Mouse (Mus musculus): ENCODE data around the gene Krt6b. TPM values are rescaled to one million over a fixed set of nuclear protein-coding genes. Genes with fewer than 3 reads are reported as not detected.
A peak's percentile ranks its signal among the peaks of the same experiment; 100 is the strongest.
"Not testable (repeated sequence)": the region's sequence is repeated elsewhere in the genome, so short reads cannot be mapped to it uniquely, and the experiment has no call there.

Gene Krt6b
- polyA plus RNA-seq, 1 experiment from 2014 or later = 8.2 TPM

GRCm38 (mm10) chr15:101697326-101698188 lies 17.5 kb upstream of the Krt6b start:
- Histone ChIP-seq H3K4me3 (replicated peaks) (no peak overlapping the region), H3K9ac (no peak overlapping the region), H3K36me3 (no peaks in the 10 kb centered on the region), H3K27me3 (no peaks in the 10 kb centered on the region), H3K4me2 (replicated peaks) (no peak overlapping the region), H3K9me3 (replicated peaks) (no peaks in the 10 kb centered on the region), H3K27ac (replicated peaks) (0 out of 2 replicates have a peak overlapping the region, but pooled peaks have one; percentile 19), H3K4me1 (0 out of 2 replicates have a peak, but pooled peaks cover 4% of the 10 kb centered on the region)
- ATAC-seq (ENCODE audit: insufficient number of reproducible peaks, low FRiP score, low TSS enrichment, low read depth) = peak; percentile 69
- WGBS = 59% methylated on average over 8 of the region's 8 CpGs

- Histone ChIP-seq H3K4me2 (replicated peaks) (no peak within 1 kb of the TSS), H3K4me3 (replicated peaks) (no peak within 1 kb of the TSS), H3K4me1 (0 out of 2 replicates have a peak, but pooled peaks cover 4% of the 10 kb centered on the region), H3K9ac (no peak within 1 kb of the TSS; the same call in 1 of the 2 replicates), H3K9me3 (replicated peaks) (no peaks in the 10 kb centered on the region), H3K36me3 (no peaks in the 10 kb centered on the region), H3K27me3 (no peaks in the 10 kb centered on the region), H3K27ac (replicated peaks) (no peak within 1 kb of the TSS)
- whole genome bisulfite sequencing = 75% methylated on average over 5 of the region's 5 CpGs
- no peak for ATAC-seq (ENCODE audit: insufficient number of reproducible peaks, low FRiP score, low TSS enrichment, low read depth)
Measured at GRCm38 (mm10) chr15:101694207-101694606, 14.1 kb upstream of the Krt6b start, which contains the start of gene Krt6a. Gene Krt6a (minus strand): TSS chr15:101694307.

DNA sequence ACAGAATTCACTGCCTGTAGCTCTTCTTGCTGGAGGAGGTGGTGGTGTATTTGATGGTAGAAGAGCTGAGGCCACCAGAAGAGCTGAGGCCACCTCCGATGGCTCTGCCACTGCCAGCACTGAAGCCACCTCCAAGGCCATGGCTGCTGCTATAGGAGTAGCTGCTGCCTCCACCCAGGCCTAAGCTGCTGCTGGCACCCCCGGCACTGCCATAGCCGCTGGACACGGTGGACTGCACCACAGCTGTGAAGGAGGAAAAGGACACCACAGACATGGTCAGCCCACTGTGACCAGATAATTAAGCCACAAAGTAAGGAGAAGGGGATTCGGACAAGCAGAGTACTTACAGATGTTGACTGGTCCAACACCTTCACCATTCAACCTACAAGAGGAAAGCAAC lies 10.4 kb upstream of the Krt6b start:
- not testable (repeated sequence) for H3K27ac ChIP-seq (replicated peaks); H3K4me2 ChIP-seq (replicated peaks); H3K4me3 ChIP-seq (replicated peaks); H3K27me3 ChIP-seq; H3K9ac ChIP-seq; ATAC-seq (ENCODE audit: insufficient number of reproducible peaks, low FRiP score, low TSS enrichment, low read depth); H3K4me1 ChIP-seq; H3K36me3 ChIP-seq; H3K9me3 ChIP-seq (replicated peaks)
- WGBS = 87% methylated on average over 5 of the region's 5 CpGs

DNA sequence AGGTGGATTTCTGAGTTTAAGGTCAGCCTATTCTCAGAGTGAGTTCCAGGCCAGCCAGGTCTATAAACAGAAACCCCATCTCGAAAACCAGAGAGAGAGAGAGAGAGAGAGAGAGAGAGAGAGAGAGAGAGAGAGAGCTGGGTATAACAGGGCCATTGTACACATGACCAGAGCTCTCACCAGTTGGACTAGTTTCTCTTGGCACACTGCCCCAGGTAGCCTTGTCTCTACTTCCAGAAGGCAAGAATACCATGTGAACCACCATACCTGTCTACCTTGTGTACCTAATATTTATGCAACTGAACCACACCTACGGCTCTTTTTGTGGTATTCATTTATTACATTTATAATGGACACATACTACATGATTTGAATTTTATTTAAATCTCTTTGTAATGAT lies 8.1 kb upstream of the Krt6b start:
- H3K4me2 ChIP-seq (replicated peaks) = no peak overlapping the region

DNA sequence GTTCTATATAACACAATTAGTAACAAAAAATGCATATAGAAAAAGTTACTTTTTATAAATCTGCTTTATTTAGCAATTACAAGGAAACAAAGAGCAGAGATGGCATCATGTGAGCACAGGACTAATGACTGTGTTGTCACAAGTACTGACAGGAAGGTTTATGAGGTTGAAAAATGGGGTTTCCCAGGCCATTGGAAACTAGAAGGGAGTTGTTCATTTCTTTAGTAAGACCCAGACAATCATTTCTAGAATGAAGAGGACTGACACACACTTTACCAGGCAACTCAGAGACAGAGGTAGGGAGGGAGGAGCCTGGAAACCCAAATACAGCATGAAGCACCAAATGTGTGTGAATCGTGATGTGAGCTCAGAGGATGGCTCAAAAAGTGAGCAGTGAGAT lies 4.1 kb downstream of the Krt6b start:
- no peak for ATAC-seq (ENCODE audit: insufficient number of reproducible peaks, low FRiP score, low TSS enrichment, low read depth)

More for the DNA sequence above, 8.1 kb upstream of the Krt6b start:
- no peak overlapping the region for H3K27ac ChIP-seq (replicated peaks)
- ATAC-seq (ENCODE audit: insufficient number of reproducible peaks, low FRiP score, low TSS enrichment, low read depth) = no peak
- H3K9ac ChIP-seq = no peak overlapping the region
- no peak overlapping the region for H3K4me3 ChIP-seq (replicated peaks)
- H3K27me3 ChIP-seq = no peaks in the 10 kb centered on the region
- H3K4me1 ChIP-seq = no peaks in the 10 kb centered on the region
- no peaks in the 10 kb centered on the region for H3K36me3 ChIP-seq
- WGBS = 57% methylated on average over 2 of the region's 2 CpGs
- no peaks in the 10 kb centered on the region for H3K9me3 ChIP-seq (replicated peaks)

GRCm38 (mm10) chr15:101652736-101653265 lies 27.3 kb downstream of the Krt6b start:
- Histone ChIP-seq H3K27ac (replicated peaks) (no peak overlapping the region), H3K4me1 (no peaks in the 10 kb centered on the region), H3K4me2 (replicated peaks) (no peak overlapping the region), H3K36me3 (no peaks in the 10 kb centered on the region), H3K4me3 (replicated peaks) (no peak overlapping the region), H3K9ac (no peak overlapping the region), H3K9me3 (replicated peaks) (no peaks in the 10 kb centered on the region), H3K27me3 (no peaks in the 10 kb centered on the region)
- no peak for ATAC-seq (ENCODE audit: insufficient number of reproducible peaks, low FRiP score, low TSS enrichment, low read depth)
- 88% methylated on average over 5 of the region's 5 CpGs for WGBS

More for the DNA sequence above, 4.1 kb downstream of the Krt6b start:
- Histone ChIP-seq H3K9ac (no peak overlapping the region), H3K4me2 (replicated peaks) (no peak overlapping the region), H3K9me3 (replicated peaks) (no peaks in the 10 kb centered on the region), H3K27me3 (no peaks in the 10 kb centered on the region), H3K36me3 (no peaks in the 10 kb centered on the region), H3K4me3 (replicated peaks) (no peak overlapping the region), H3K4me1 (no peaks in the 10 kb centered on the region), H3K27ac (replicated peaks) (no peak overlapping the region)
- WGBS = 81% methylated on average over 1 of the region's 1 CpGs

DNA sequence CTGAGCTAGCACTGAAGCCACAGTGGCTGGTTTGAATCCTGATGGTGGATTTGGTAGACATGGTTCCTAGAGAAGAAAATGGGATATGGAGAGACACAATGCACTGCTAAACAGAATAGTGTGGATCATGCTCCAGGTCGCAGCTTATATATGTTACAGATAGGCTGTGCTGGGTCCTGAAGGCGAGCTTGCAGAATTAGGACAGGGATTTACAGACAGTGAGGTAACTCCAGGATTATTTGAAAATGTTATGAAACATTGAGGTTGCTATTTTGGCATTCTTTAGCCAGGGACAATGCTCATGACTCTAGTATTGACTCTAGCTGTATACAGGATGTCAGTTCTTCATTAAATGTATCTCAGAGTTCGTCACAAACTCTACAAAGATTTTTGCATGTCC lies 32.8 kb downstream of the Krt6b start, which contains the start of gene Gm5478:
Gm5478 (minus strand) TSS at position 101 of the 400 bp plus-strand sequence.
- Histone ChIP-seq H3K36me3 (no peaks in the 10 kb centered on the region), H3K27me3 (no peaks in the 10 kb centered on the region), H3K4me3 (replicated peaks) (no peak within 1 kb of the TSS), H3K27ac (replicated peaks) (no peak within 1 kb of the TSS), H3K4me2 (replicated peaks) (no peak within 1 kb of the TSS), H3K9ac (no peak within 1 kb of the TSS), H3K4me1 (no peaks in the 10 kb centered on the region), H3K9me3 (replicated peaks) (no peaks in the 10 kb centered on the region)
- WGBS = 67% methylated on average over 3 of the region's 3 CpGs
- ATAC-seq (ENCODE audit: insufficient number of reproducible peaks, low FRiP score, low TSS enrichment, low read depth) = no peak

DNA sequence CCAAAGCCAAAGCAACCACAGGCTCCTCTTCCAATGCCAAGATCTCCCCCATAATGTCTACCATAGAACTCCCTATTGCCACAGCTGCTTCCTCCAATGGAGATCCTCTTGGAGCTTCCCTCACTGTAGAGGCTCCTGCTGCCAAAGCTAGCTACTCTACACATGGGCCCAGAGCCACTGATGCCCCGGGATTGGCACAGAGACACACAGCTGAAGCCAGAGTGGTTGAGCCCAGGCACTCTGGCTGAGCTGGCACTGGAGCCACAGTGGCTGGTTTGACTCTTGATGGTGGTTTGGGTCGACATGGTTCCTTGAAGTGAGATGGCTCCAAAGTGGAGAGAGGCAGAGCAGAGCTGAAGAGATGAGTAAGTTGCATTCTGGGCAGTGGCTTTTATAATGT lies 52.2 kb downstream of the Krt6b start, which contains the start of gene Gm5414:
Gm5414 (minus strand) TSS at position 305 of the 400 bp plus-strand sequence.
- WGBS = 74% methylated on average over 2 of the region's 2 CpGs
- Histone ChIP-seq H3K4me2 (replicated peaks) (no peak within 1 kb of the TSS), H3K4me1 (no peaks in the 10 kb centered on the region), H3K4me3 (replicated peaks) (no peak within 1 kb of the TSS), H3K36me3 (no peaks in the 10 kb centered on the region), H3K9ac (no peak within 1 kb of the TSS), H3K27ac (replicated peaks) (no peak within 1 kb of the TSS), H3K27me3 (no peaks in the 10 kb centered on the region), H3K9me3 (replicated peaks) (no peaks in the 10 kb centered on the region)
- no peak for ATAC-seq (ENCODE audit: insufficient number of reproducible peaks, low FRiP score, low TSS enrichment, low read depth)

Small RNAs within 50 kb of the gene (microRNA-seq; reads per million reads assigned to microRNA genes)
- gene Gm44323 (ENCODE audit: borderline number of aligned reads) = 0.69 reads per million
- not detected for gene Gm44342 (ENCODE audit: borderline number of aligned reads)
- gene Gm44383 (ENCODE audit: borderline number of aligned reads) = not detected
- gene Gm44479 (ENCODE audit: borderline number of aligned reads) = not detected

Other genes with a start within 250 kb of the Krt6b start
- gene Krt87, start 241.5 kb downstream of the Krt6b start, polyA plus RNA-seq (2015; fragmentation: Nextera tagmentation; extraction: Ambion mirVana) = 5.5 and 11.0 TPM in 2 replicates
- gene Krt88, start 232.5 kb downstream of the Krt6b start, polyA plus RNA-seq (2015; fragmentation: Nextera tagmentation; extraction: Ambion mirVana) = not detected in 2 replicates
- 4.2 and 10.2 TPM in 2 replicates for gene Krt81, start 216.5 kb downstream of the Krt6b start, polyA plus RNA-seq (2015; fragmentation: Nextera tagmentation; extraction: Ambion mirVana)
- gene Krt86, start 206.8 kb downstream of the Krt6b start, polyA plus RNA-seq (2015; fragmentation: Nextera tagmentation; extraction: Ambion mirVana) = 2.1 and 5.3 TPM in 2 replicates
- 5.6 and 16.5 TPM in 2 replicates for gene Krt83, start 188.8 kb downstream of the Krt6b start, polyA plus RNA-seq (2015; fragmentation: Nextera tagmentation; extraction: Ambion mirVana)
- gene Gm49425, start 163.0 kb downstream of the Krt6b start, polyA plus RNA-seq (2015; fragmentation: Nextera tagmentation; extraction: Ambion mirVana) = 8.5 and 16.4 TPM in 2 replicates
- 0.07 and 0.28 TPM in 2 replicates for gene Krt84, start 147.5 kb downstream of the Krt6b start, polyA plus RNA-seq (2015; fragmentation: Nextera tagmentation; extraction: Ambion mirVana)
- gene Krt82, start 129.6 kb downstream of the Krt6b start, polyA plus RNA-seq (2015; fragmentation: Nextera tagmentation; extraction: Ambion mirVana) = 2.1 and 2.8 TPM in 2 replicates
- gene Krt90, start 117.3 kb downstream of the Krt6b start, polyA plus RNA-seq (2015; fragmentation: Nextera tagmentation; extraction: Ambion mirVana) = 2.4 and 2.6 TPM in 2 replicates
- gene Krt75, start 106.4 kb downstream of the Krt6b start, polyA plus RNA-seq (2015; fragmentation: Nextera tagmentation; extraction: Ambion mirVana) = 8.8 and 13.7 TPM in 2 replicates
- gene Gm5414, start 52.1 kb downstream of the Krt6b start, polyA plus RNA-seq (2015; fragmentation: Nextera tagmentation; extraction: Ambion mirVana) = not detected in 2 replicates
- gene Gm5478, start 32.9 kb downstream of the Krt6b start, polyA plus RNA-seq (2015; fragmentation: Nextera tagmentation; extraction: Ambion mirVana) = not detected in 2 replicates
- 310 and 324 TPM in 2 replicates for gene Krt6a, start 14.0 kb upstream of the Krt6b start, polyA plus RNA-seq (2015; fragmentation: Nextera tagmentation; extraction: Ambion mirVana)
- gene Krt5, start 32.6 kb upstream of the Krt6b start, polyA plus RNA-seq (2015; fragmentation: Nextera tagmentation; extraction: Ambion mirVana) = 867 and 987 TPM in 2 replicates
- 101 and 197 TPM in 2 replicates for gene Krt71, start 62.8 kb upstream of the Krt6b start, polyA plus RNA-seq (2015; fragmentation: Nextera tagmentation; extraction: Ambion mirVana)
- 7.3 and 8.2 TPM in 2 replicates for gene Krt72, start 106.2 kb upstream of the Krt6b start, polyA plus RNA-seq (2015; fragmentation: Nextera tagmentation; extraction: Ambion mirVana)
- 17.2 and 30.5 TPM in 2 replicates for gene Krt73, start 122.1 kb upstream of the Krt6b start, polyA plus RNA-seq (2015; fragmentation: Nextera tagmentation; extraction: Ambion mirVana)
- 1.2 and 2.0 TPM in 2 replicates for gene Krt2, start 137.9 kb upstream of the Krt6b start, polyA plus RNA-seq (2015; fragmentation: Nextera tagmentation; extraction: Ambion mirVana)
- gene Krt1, start 170.5 kb upstream of the Krt6b start, polyA plus RNA-seq (2015; fragmentation: Nextera tagmentation; extraction: Ambion mirVana) = 757 and 778 TPM in 2 replicates
- gene Krt77, start 189.4 kb upstream of the Krt6b start, polyA plus RNA-seq (2015; fragmentation: Nextera tagmentation; extraction: Ambion mirVana) = 67.0 and 80.2 TPM in 2 replicates
- 0.63 and 2.2 TPM in 2 replicates for gene Krt76, start 212.6 kb upstream of the Krt6b start, polyA plus RNA-seq (2015; fragmentation: Nextera tagmentation; extraction: Ambion mirVana)
- 212 and 217 TPM in 2 replicates for gene Krt4, start 244.4 kb upstream of the Krt6b start, polyA plus RNA-seq (2015; fragmentation: Nextera tagmentation; extraction: Ambion mirVana)

Data from embryonic facial prominence, embryonic 15.5 days (tissue).